Mouse (Mus musculus): ENCODE measurements around the gene 6430550D23Rik.

- no peak for TF ChIP-seq CTCF (IDR thresholded peaks at IDR 0.05; ENCODE audit: insufficient read depth, low read length)
- TF ChIP-seq POLR2A (IDR thresholded peaks at IDR 0.05; ENCODE audit: borderline replicate concordance, extremely low read depth, low read depth, low read length): no peak
These were observed 10.3 kb upstream of the 6430550D23Rik start for GRCm38 (mm10) chr2:156018106-156018505.

Data from lung, adult 2 months (tissue).